Mouse (Mus musculus) small intestine, adult 2 months (tissue): ENCODE data around the gene Parn.
"Not testable (repeated sequence)": the region's sequence is repeated elsewhere in the genome, so short reads cannot be mapped to it uniquely, and the experiment has no call there.

Experiments used
- CTCF ChIP-seq: fragments of 200-500 bp; IDR thresholded peaks from 2 replicates; pipeline ENCODE4 v1.5.1; 2012; ENCODE audit warnings: low read depth, mild to moderate bottlenecking, control low read depth, inconsistent platforms, low read length, moderate library complexity, mixed read lengths; ENCODE audit not compliant: insufficient replicate concordance, insufficient read length; ENCODE audit errors: extremely low read depth
- POLR2A ChIP-seq: fragments of 200-500 bp; IDR thresholded peaks from 2 replicates; pipeline ENCODE4 v1.6.1; 2012; ENCODE audit warnings: low read depth, mild to moderate bottlenecking, control low read depth, inconsistent platforms, low read length, moderate library complexity

DNA sequence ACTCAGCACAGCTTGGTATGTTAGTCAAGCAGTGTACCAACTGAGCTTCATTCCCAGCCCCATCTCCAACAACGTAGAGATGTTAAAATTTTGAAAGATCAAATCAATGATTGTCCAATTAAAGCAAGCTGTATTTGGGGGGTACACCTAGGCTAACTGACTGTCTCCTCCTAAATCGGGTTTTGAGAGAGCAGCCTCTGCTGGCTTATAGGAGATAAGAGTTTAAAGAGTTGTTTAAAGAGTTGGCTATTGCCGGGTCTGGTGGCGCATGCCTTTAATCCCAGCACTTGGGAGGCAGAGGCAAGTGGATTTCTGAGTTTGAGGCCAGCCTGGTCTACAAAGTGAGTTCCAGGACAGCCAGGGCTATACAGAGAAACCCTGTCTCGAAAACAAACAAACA is 2.9 kb upstream of the Parn start:
- TF ChIP-seq CTCF, POLR2A: not testable (repeated sequence)
